Mouse (Mus musculus) olfactory bulb, adult 2 months (tissue): ENCODE results near the gene Ldhal6b.

Experiments used
- CTCF ChIP-seq: fragments of 200-500 bp; IDR thresholded peaks from 2 replicates; pipeline ENCODE4 v1.5.1; 2012; ENCODE audit warnings: low read depth, mild to moderate bottlenecking, low read length, moderate library complexity; ENCODE audit not compliant: insufficient read depth
- POLR2A ChIP-seq: fragments of 200-500 bp; IDR thresholded peaks from 2 replicates; pipeline ENCODE4 v1.6.1; 2012; ENCODE audit warnings: mild to moderate bottlenecking, low read depth, low read length, moderate library complexity; ENCODE audit not compliant: insufficient read depth

GRCm38 (mm10) chr17:5429090-5429771 is 10.7 kb upstream of the Ldhal6b start:
- TF ChIP-seq POLR2A, result no peak
- no peak; the same call in 1 of the 2 replicates for TF ChIP-seq CTCF
